Mouse (Mus musculus): Measurements from ENCODE around the gene Actn2.

DNA sequence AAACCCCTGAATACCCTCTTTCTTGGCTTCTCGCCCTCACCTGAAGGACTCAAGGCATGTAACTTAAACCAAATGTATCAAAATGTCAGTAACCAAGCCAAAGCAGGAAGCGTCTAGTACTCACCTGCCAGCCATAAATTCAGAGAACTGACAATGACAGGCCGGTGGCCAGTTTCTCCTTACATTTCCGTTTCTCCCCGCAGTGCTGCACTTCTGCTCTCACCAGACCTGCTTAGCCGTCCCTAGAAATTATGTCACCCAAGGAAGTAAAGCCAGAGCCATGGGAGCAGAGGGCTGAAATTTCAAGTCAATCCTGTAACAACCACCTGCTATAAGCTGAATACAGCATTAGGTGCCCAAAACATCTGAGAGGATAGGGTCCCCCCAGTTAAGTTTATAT is 887 bp upstream of the Actn2 start:
- TF ChIP-seq CTCF (IDR thresholded peaks at IDR 0.05; ENCODE audit: control insufficient read depth, insufficient read depth, low read length) (no peak), POLR2A (IDR thresholded peaks at IDR 0.05; ENCODE audit: borderline replicate concordance, control insufficient read depth, low read depth, low read length) (no peak)

All from bone marrow, adult 2 months (tissue).